Mouse (Mus musculus) fat pad, adult 2 months (tissue): Measurements from ENCODE around the gene Erp27.

Experiments
- DNase-seq: peaks from one replicate; pipeline ENCODE4 v3.0.0-alpha.2; 2011; ENCODE audit warnings: low read depth, low spot score; ENCODE audit errors: extremely low read depth

Erp27 gene

GRCm38 (mm10) chr6:136939326-136940187 lies 17.6 kb upstream of the Erp27 start:
- DNase-seq: no peak

GRCm38 (mm10) chr6:136938331-136939126 lies 16.5 kb upstream of the Erp27 start:
- no peak for DNase-seq

GRCm38 (mm10) chr6:136937117-136937516 lies 15.1 kb upstream of the Erp27 start:
- DNase-seq: no peak

- no peak for DNase-seq
These were observed 14.4 kb upstream of the Erp27 start for GRCm38 (mm10) chr6:136936361-136936760.

- no peak for DNase-seq
These were observed 13.3 kb upstream of the Erp27 start for GRCm38 (mm10) chr6:136935233-136935632.

- no peak for DNase-seq
These were observed 12.1 kb upstream of the Erp27 start for GRCm38 (mm10) chr6:136934068-136934467.

- no peak for DNase-seq
These were observed 9.3 kb upstream of the Erp27 start for GRCm38 (mm10) chr6:136931246-136931645.

GRCm38 (mm10) chr6:136930677-136931076 lies 8.7 kb upstream of the Erp27 start:
- DNase-seq: no peak

GRCm38 (mm10) chr6:136927626-136928025 lies 5.6 kb upstream of the Erp27 start:
- DNase-seq: no peak

GRCm38 (mm10) chr6:136925049-136925448 lies 3.1 kb upstream of the Erp27 start:
- DNase-seq: no peak

- no peak for DNase-seq
These were observed 1.6 kb upstream of the Erp27 start, which contains the start of gene Pde6h for GRCm38 (mm10) chr6:136923532-136923931. Gene Pde6h, plus strand, starts transcription at chr6:136923832.

- no peak for DNase-seq
These were observed 891 bp upstream of the Erp27 start for GRCm38 (mm10) chr6:136922871-136923270.

- DNase-seq: no peak
These were observed 379 bp downstream of the Erp27 start for GRCm38 (mm10) chr6:136921601-136922000.

- no peak for DNase-seq
These were observed 1.4 kb downstream of the Erp27 start for GRCm38 (mm10) chr6:136920320-136921257.

- DNase-seq: no peak
These were observed 4.1 kb downstream of the Erp27 start for GRCm38 (mm10) chr6:136917885-136918284.

GRCm38 (mm10) chr6:136915721-136916395 lies 6.1 kb downstream of the Erp27 start:
- DNase-seq: no peak

- no peak for DNase-seq
These were observed 7.7 kb downstream of the Erp27 start for GRCm38 (mm10) chr6:136914234-136914633.

- peak; percentile 45 for DNase-seq
These were observed 8.4 kb downstream of the Erp27 start for GRCm38 (mm10) chr6:136913384-136914126.

GRCm38 (mm10) chr6:136912751-136913265 lies 9.2 kb downstream of the Erp27 start:
- DNase-seq: no peak
